In genomic region chr12:12275124-12275779, GRCm38 (mm10) we compare ENCODE assay signal across 1 mouse cellular context.
A peak's percentile ranks its signal among the peaks of the same experiment; 100 is the strongest.
TF ChIP-seq lines count a peak whose summit lies in the region.

No protein-coding gene starts in this region.

TF ChIP-seq in CH12.LX, 34 proteins besides CTCF, POLR2A, EP300 and RAD21 (continued from another document):
- TF ChIP-seq BHLHE40 (IDR thresholded peaks at IDR 0.05; ENCODE audit: low read depth, low read length) (peak; percentile 59), MXI1 (IDR thresholded peaks at IDR 0.05; ENCODE audit: low read depth, low read length) (0 out of 2 replicates have a peak, but pooled peaks have one; percentile 34), MAZ (IDR thresholded peaks at IDR 0.05; ENCODE audit: low read depth, low read length) (peak; percentile 57; the same call in 1 of the 2 replicates), ELF1 (IDR thresholded peaks at IDR 0.05; ENCODE audit: low read depth, low read length) (0 out of 2 replicates have a peak, but pooled peaks have one; percentile 14), TBP (conservative IDR thresholded peaks at IDR 0.05; ENCODE audit: low read depth, low read length) (0 out of 2 replicates have a peak, but pooled peaks have one; percentile 34), MYC (IDR thresholded peaks at IDR 0.05; ENCODE audit: low read depth, low read length) (0 out of 2 replicates have a peak, but pooled peaks have one; percentile 42), UBTF (IDR thresholded peaks at IDR 0.05; ENCODE audit: low read depth, low read length) (no peak), JUND (conservative IDR thresholded peaks at IDR 0.05; ENCODE audit: low read depth, low read length) (peak; percentile 48), PAX5 (IDR thresholded peaks at IDR 0.05; ENCODE audit: low read length) (no peak), MEF2A (IDR thresholded peaks at IDR 0.05; ENCODE audit: borderline replicate concordance, low read depth, low read length) (peak; percentile 63), USF1 (IDR thresholded peaks at IDR 0.05; ENCODE audit: low read depth, low read length) (no peak), POLR2AphosphoS2 (IDR thresholded peaks at IDR 0.05; ENCODE audit: low read depth, low read length) (no peak), NRF1 (IDR thresholded peaks at IDR 0.05; ENCODE audit: low read depth, low read length) (peak; percentile 44; the same call in 1 of the 2 replicates), ETS1 (conservative IDR thresholded peaks at IDR 0.05; ENCODE audit: low read depth, low read length) (peak; percentile 70), MAFK (IDR thresholded peaks at IDR 0.05; ENCODE audit: insufficient replicate concordance, low read length) (no peak), MAX (IDR thresholded peaks at IDR 0.05; ENCODE audit: low read length) (peak; percentile 45; the same call in 1 of the 2 replicates), CHD2 (IDR thresholded peaks at IDR 0.05; ENCODE audit: low read length) (peak; percentile 89), USF2 (conservative IDR thresholded peaks at IDR 0.05; ENCODE audit: low read depth, low read length) (no peak), TCF12 (IDR thresholded peaks at IDR 0.05; ENCODE audit: low read depth, low read length) (peak; percentile 72; the same call in 1 of the 2 replicates)
